ENCODE assay signal across 15 mouse cellular contexts in the genomic region with DNA sequence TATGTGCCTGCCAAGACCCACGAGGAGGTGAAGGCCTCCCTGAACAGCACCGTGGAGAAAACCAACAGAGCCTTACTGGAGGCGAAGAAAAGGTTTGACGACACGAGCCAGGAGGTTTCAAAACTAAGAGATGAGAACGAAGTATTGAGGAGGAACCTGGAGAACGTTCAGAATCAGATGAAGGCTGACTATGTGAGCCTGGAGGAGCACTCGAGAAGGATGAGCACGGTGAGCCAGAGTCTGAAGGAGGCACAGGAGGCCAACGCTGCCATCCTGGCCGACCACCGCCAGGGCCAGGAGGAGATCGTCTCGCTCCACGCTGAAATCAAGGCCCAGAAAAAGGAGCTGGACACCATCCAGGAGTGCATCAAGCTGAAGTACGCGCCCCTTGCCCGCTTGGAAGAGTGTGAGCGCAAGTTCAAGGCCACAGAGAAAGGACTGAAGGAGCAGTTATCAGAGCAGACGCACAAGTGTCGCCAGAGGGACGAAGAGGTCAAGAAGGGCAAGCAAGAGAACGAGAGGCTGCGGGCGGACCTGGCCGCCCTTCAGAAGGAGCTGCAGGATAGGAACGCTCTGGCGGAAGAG.
"Had no signal": no experiment of that assay in that cellular context is flagged by ENCODE, and none has a peak within 500 bp of the region (broad histone marks: within the 10 kb centered on the region; RNA-seq: fewer than 3 reads in every experiment).

No protein-coding gene starts in this region.

- ATAC-seq: liver, postnatal 0 days; midbrain, embryonic 15.5 days had no signal

- H3K4me3 ChIP-seq: limb, embryonic 12.5 days; liver, embryonic 13.5 days; lung, embryonic 15.5 days; megakaryocyte, embryonic 14.5 days; midbrain, embryonic 15.5 days; neural tube, embryonic 12.5 days had no signal

- DNase-seq: kidney, postnatal 14 days; liver; liver, embryonic 13.5 days; liver, postnatal 0 days; lung, postnatal 14 days; right cerebral cortex, postnatal 25 days; thymus, adult 18-20 months; thymus, postnatal 14 days had no signal

- H3K4me1 ChIP-seq: limb, embryonic 12.5 days; liver, embryonic 13.5 days had no signal

- H3K4me2 ChIP-seq: limb, embryonic 12.5 days; liver, embryonic 13.5 days; lung, embryonic 15.5 days; midbrain, embryonic 11.5 days; midbrain, embryonic 15.5 days; neural tube, embryonic 12.5 days had no signal

- H3K27ac ChIP-seq: limb, embryonic 12.5 days; liver, embryonic 13.5 days; lung, embryonic 15.5 days; macrophage; midbrain, embryonic 15.5 days; neural tube, embryonic 12.5 days had no signal

- H3K36me3 ChIP-seq: midbrain, embryonic 15.5 days had no signal

- H3K27me3 ChIP-seq: limb, embryonic 12.5 days; liver, embryonic 13.5 days; lung, embryonic 15.5 days; midbrain, embryonic 15.5 days; neural tube, embryonic 12.5 days had no signal

- H3K9me3 ChIP-seq: limb, embryonic 12.5 days; liver, embryonic 13.5 days; lung, embryonic 15.5 days; megakaryocyte, embryonic 14.5 days; midbrain, embryonic 15.5 days; neural tube, embryonic 12.5 days had no signal

- H3K9ac ChIP-seq: limb, embryonic 12.5 days; liver, embryonic 13.5 days; liver, postnatal 0 days; lung, embryonic 15.5 days; midbrain, embryonic 15.5 days; neural tube, embryonic 12.5 days had no signal
